Mouse (Mus musculus) c-Kit-positive CD71-positive TER-119-negative erythroid progenitor cells, embryonic 14.5 days (primary cell): ENCODE results near the gene Pdzd2.

Experiments used
- DNase-seq: peaks from one replicate; pipeline ENCODE4 v3.0.0-alpha.2; 2013; ENCODE audit warnings: low read depth

The Pdzd2 gene

GRCm38 (mm10) chr15:12348950-12349349 lies 390.8 kb downstream of the Pdzd2 start:
- DNase-seq = no peak

DNA sequence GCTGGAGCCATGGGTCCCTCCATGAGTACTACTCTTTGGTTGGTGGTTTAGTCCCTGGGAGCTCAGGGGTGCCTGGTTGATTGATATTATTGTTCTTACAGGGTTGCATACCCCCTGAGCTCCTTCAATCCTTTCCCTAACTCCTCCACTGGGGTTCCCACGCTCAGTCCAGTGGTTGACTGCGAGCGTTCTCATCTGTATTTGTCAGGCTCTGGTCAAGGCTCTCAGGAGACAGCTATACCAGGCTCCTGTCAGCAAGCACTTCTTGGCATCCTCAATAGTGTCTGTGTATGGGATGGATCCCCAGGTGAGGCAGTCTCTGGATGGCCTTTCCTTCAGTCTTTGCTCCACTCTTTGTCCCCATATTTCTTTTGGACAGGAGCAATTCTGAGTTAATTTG lies 392.8 kb downstream of the Pdzd2 start:
- no peak for DNase-seq

DNA sequence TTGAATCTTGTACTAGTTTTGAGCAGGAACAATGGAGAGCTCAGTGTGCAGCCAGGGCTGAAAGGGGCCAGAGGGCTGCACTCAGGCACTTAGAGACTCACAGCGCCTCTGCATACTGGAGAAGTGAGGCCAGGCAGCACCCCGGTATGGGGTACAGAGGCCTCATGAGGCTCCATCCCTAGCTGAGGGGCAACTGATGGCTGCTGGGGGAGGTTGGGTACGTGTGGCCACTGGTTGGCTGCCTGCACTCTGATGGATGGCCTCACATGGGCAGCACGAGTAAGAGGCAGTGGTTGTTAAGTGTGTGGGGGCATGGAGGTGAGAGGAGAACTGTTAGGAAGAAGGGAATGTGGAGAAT lies 398.3 kb downstream of the Pdzd2 start:
- DNase-seq = no peak

GRCm38 (mm10) chr15:12340536-12341400 lies 399.0 kb downstream of the Pdzd2 start:
- DNase-seq = no peak

GRCm38 (mm10) chr15:12337779-12338137 lies 402.0 kb downstream of the Pdzd2 start:
- no peak for DNase-seq

GRCm38 (mm10) chr15:12337030-12337778 lies 402.5 kb downstream of the Pdzd2 start:
- peak; percentile 65 for DNase-seq

DNA sequence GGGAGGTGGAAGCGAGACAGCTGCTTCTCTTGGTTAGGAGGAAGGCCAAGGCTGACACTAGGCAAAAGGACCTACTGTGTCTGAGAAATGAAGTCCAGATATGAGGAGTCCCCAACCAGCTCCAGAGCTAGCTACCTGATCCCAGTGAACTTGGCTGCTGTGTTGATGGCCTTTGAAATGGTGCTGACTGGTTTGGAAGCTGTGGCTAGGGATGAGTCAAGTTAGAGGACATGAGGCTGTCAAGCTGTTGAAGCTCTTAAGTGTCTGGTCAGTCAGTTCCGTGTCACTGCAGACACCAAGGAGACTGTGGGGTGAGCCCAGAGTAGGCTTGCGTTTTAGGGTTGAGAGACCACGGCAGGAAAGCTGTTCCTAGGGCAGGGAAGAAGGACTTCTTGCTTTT lies 405.3 kb downstream of the Pdzd2 start:
- no peak for DNase-seq

DNA sequence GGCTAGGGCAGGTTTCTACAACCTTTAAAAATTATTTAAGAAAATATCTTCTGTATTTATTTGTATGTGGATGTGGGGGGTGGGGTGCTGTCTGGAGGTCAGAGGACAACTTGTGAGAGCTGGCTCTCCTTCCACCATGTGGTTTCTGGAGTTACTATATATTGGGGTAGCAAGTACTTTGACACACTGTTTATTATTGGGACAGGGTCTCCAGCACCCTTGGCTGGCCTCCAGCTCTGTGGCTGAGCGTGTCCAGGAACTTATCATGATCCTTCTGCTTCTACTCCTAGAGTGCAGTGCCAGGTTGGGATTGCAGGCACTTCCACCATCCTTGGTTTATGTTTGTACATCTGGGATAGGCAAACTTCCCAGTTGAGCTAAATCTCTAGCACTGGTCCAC lies 408.4 kb downstream of the Pdzd2 start:
- DNase-seq = no peak

DNA sequence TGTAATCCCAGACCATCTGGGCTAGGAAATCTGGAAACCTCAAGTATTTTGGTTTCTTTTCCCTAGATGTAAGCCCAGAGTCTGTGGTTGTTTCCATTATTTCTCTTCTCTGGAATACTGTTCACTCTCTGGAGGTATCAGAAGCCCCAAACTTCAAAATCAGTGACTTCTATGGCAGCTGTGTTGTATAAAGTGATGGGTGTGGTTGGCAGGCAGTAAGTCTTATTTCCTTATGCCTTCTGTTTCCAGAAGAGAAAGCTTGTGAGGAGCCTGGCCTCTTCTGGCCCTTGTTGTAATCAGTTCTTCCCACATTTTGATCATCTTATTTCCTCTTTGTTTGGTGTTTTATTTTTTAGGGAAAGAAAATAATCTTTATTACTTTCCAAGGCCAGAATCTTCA lies 408.8 kb downstream of the Pdzd2 start:
- no peak for DNase-seq

- DNase-seq = no peak
These were observed 409.3 kb downstream of the Pdzd2 start for GRCm38 (mm10) chr15:12330389-12330788.

DNA sequence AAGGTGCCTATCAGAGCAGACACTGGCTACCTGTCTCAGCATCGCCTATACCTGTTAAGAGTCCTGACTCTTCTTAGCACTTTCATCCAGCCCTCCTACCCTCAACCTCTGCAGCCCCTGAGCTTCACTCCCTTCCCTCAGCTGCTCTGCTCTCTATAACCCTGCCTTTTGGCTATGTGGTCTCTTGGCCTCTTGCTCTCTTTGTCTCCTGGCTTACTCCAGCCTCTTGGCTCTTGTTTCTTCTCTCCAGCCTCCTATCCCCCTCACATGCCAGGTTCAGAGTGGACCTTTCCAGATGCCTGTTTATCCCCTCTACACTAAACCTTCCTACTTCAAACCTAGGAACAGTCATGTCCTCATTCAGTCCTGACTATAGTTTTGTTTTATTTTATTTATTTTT lies 415.4 kb downstream of the Pdzd2 start:
- no peak for DNase-seq

DNA sequence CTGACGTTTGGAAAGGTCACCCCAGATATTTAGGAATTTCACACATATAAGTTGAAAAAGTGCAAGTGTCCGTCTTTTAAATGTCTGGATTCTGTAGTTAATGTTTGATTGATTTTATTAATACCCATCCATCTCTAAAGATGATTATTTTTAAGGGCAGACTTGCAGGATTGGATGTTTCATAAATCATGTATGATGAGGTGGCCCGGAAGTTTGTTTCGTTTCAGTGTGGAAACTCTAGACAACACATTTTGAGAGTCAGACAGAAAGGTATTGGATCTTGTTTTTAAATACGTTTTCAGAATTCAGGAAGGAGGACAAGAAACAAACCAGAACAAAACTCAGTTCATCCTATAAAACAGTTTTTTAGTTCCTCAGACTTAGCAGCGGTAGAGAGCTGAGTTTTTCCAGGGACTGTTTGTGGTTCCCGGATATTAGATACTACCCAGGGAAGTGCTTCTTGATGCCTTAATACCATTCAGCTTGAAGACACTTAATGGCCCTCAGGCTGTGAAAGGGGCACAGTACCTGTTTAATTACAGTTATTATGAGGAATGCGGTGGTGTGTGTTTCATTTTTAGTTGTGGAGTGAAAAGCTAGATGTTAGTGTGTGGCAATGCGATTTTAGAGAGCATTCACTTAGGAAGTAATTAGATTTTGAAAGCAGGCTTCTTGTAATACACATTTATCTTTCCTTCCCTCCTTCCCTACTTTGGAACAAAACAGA lies 416.9 kb downstream of the Pdzd2 start:
- DNase-seq = no peak

GRCm38 (mm10) chr15:12321788-12322621 lies 417.7 kb downstream of the Pdzd2 start, which contains the start of gene 1810049J17Rik:
Gene 1810049J17Rik, minus strand, starts transcription at chr15:12321899.
- DNase-seq = no peak

- DNase-seq = peak; percentile 80
These were observed 418.5 kb downstream of the Pdzd2 start, which contains the start of gene Golph3 for GRCm38 (mm10) chr15:12321091-12321787. Gene Golph3, plus strand, starts transcription at chr15:12321450.

- DNase-seq = no peak
These were observed 419.2 kb downstream of the Pdzd2 start for GRCm38 (mm10) chr15:12320441-12321090.

DNA sequence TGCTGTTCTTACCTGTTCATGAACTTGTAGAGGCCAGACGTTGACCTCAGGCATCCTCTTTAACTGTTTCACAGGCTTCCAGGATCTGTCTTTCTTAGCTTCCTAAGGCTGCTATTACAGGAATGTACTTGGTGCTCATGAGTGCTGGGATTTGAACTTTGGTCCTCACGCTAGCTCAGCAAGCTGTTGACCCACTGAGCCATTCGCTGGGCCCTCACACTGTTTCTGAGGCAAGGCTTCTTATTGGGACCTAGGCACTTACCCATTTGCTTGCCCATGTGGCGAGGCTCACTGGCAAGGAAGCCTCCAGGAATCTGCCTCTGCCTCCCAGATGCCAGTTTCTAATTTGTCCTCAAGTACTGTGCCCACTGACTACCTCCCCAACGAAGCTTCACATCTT lies 419.8 kb downstream of the Pdzd2 start:
- no peak for DNase-seq

GRCm38 (mm10) chr15:12318451-12318850 lies 421.3 kb downstream of the Pdzd2 start:
- DNase-seq = no peak

DNA sequence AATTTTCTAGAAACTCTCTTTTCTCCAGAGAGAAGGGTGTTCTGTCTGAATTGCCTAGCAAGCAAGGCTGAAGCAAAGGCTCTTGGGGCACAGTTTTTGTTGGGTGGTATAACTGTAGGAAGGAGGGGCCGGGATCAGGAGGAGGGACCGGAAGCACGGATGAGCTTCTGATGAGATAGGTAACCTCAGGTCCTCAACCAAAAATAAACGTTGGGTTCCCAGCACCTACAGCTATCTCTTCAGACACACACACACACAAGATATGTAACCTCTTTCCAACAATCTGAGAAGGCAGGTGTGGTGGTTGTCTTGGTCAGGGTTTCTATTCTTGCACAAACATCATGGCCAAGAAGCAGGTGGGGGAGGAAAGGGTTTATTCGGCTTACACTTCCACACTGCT lies 422.4 kb downstream of the Pdzd2 start:
- no peak for DNase-seq

DNA sequence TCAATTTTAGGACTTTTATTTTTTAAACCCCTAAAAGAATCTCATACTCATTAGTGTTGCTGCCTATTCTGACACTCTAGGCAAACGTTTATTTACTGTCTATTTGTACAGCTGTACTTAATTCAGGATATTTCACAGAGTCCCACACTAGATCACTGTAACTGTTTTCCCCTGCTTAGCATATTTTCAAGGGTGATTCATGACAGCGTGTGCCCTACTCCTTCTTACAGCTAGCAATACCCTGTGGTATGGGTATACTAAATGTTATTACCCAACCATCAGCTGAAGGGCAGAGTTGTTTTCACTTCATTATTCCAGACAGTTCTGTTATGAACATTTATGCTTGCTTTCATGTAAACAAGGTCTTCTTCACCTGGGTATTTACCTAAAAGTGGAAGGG lies 423.7 kb downstream of the Pdzd2 start:
- DNase-seq = no peak

DNA sequence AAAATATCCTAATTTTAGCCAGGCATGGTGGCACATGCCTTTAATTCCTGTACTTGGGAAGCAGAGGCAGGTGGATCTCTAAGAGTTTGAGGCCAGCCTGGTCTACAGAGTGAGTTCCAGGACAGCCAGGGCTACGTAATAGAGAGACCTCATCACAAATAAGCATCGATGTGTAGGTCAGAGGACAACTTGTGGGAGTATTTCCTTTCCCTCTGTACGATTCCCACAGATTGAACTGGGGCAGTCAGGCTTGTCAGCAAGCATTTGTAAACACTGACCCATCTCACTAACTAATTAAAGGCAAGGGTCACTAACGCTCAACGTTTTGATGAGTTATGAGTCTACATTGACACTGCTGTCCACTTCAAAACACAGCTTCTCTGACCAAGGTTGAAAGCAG lies 425.1 kb downstream of the Pdzd2 start:
- DNase-seq = no peak

DNA sequence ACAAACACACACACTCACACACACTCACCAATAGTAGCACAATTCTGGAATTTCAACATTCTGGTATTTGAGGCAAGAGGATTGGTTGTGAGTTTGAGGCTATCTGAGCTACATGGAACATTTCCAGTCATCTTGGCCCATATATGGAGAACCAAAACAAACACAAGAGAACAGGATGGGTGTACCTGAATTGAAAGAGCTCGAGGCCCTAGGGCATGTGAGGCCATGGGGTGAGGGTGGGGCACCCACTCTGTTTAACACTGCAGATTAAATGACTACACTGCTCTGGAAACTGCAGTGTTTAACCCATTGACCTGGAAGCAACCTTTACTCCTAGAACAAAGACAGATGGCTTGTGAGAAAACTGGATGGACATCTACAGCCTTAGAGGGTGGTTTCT lies 426.5 kb downstream of the Pdzd2 start:
- no peak for DNase-seq
